Mouse (Mus musculus) embryonic fibroblast, embryonic 13.5 days (primary cell): ENCODE data around the gene Armh1. TPM values are rescaled to one million over a fixed set of nuclear protein-coding genes. Genes with fewer than 3 reads are reported as not detected.
A peak's percentile ranks its signal among the peaks of the same experiment; 100 is the strongest.
"Not testable (repeated sequence)": the region's sequence is repeated elsewhere in the genome, so short reads cannot be mapped to it uniquely, and the experiment has no call there.

ENCODE experiments used
- H3K27ac ChIP-seq: 2 replicates; pipeline ENCODE4 v1.5.1; 2012; ENCODE audit warnings: low read length, control low read depth, inconsistent platforms; ENCODE audit not compliant: insufficient read depth
- H3K4me1 ChIP-seq: 2 replicates; pipeline ENCODE4 v1.6.1; 2011; ENCODE audit warnings: low read length; ENCODE audit not compliant: control insufficient read depth, insufficient read depth
- H3K4me3 ChIP-seq: 2 replicates; pipeline ENCODE4 v1.5.1; 2011; ENCODE audit warnings: mild to moderate bottlenecking, control low read depth, low read length; ENCODE audit not compliant: insufficient read depth
- CTCF ChIP-seq: IDR thresholded peaks from 2 replicates; pipeline ENCODE4 v1.5.1; 2011; ENCODE audit warnings: mild to moderate bottlenecking, control low read depth, low read length, moderate library complexity, borderline replicate concordance; ENCODE audit not compliant: insufficient read depth
- POLR2A ChIP-seq: IDR thresholded peaks from 2 replicates; pipeline ENCODE4 v1.6.1; 2011; ENCODE audit warnings: low read depth, mild to moderate bottlenecking, control low read depth, low read length, moderate library complexity
- polyA plus RNA-seq: library from polyadenylated mRNA; stranded (reverse); fragments of >200 nt; gene quantifications from 2 replicates; pipeline ENCODE4 v1.2.4, GENCODE M21; 2011; ENCODE audit warnings: low read depth; ENCODE audit not compliant: missing spikeins, insufficient read length

Armh1 gene
- polyA plus RNA-seq, 1 experiment = not detected

DNA sequence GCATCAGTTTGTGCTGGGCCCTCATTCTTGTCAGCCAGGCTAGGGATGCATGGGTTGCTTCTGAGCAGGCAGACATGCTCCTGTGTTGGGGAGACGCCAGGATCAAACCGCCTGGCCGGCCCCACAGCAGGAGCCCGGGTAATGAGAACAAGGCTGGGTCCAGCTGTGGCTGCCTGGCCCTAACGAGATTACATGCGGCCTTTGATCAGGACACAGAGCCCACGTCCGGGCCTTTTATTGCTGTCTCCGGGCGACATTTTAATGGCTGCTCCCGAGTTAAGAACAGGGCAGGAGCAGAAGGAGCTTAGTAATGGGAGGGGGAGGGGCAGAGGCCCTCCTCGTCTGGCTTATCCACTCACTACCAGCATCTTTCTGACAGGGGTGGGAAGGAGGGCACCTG is 20.5 kb upstream of the Armh1 start:
- Histone ChIP-seq H3K4me3 (no peak overlapping the region), H3K27ac (no peak overlapping the region), H3K4me1 (no peaks in the 10 kb centered on the region; the same call in 1 of the 2 replicates)
- TF ChIP-seq POLR2A (no peak), CTCF (no peak)

DNA sequence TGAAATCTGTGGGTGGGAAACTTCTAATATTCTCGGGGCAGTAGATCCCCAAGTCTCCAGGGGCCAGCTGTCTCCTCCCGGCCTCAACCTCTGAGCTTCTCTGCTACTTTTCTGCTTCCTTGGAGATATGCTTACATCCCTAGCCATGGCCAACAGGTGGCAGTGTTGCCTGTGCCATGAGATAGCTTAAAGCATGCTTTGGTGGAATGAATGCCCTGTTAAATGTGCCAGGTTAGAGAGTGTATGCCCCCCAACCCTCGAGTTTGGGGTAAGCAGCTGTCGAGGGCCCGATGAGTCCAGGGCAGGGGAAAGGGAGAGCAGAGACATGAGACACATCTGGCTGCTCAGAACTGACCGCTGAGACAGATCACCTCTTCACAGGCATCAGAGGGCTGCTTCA is 18.4 kb upstream of the Armh1 start:
- Histone ChIP-seq H3K27ac (no peak overlapping the region), H3K4me1 (no peaks in the 10 kb centered on the region)
- TF ChIP-seq CTCF = peak; percentile 91; the same call in 1 of the 2 replicates
- no peak for TF ChIP-seq POLR2A

DNA sequence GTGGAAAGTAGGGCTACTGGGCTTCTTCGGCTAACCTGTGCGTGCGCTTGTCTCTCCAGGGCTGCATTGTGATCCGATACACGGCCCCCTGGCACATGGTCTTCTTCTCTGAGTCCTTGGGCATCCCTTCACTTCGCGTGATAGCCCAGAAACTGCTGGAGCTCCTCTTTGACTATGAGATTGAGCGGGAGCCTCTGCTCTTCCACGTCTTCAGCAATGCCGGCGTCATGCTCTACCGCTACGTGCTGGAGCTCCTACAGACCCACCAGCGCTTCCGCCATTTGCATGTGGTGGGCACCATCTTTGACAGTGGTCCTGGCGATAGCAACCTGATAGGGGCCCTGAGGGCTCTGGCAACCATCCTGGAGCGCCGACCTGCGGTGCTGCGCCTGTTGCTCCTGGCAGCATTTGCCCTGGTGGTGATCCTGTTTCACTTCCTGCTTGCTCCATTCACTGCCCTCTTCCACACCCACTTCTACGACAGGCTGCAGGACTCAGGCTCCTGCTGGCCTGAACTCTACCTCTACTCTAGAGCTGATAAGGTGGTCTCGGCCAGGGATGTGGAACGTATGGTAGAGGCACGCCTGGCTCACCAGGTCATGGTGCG is 16.0 kb upstream of the Armh1 start:
- H3K4me1 ChIP-seq = no peaks in the 10 kb centered on the region
- no peak overlapping the region for H3K4me3 ChIP-seq
- H3K27ac ChIP-seq = no peak overlapping the region
- TF ChIP-seq POLR2A (no peak), CTCF (no peak)

More for the DNA sequence above, 18.4 kb upstream of the Armh1 start:
- H3K4me3 ChIP-seq = no peak overlapping the region

DNA sequence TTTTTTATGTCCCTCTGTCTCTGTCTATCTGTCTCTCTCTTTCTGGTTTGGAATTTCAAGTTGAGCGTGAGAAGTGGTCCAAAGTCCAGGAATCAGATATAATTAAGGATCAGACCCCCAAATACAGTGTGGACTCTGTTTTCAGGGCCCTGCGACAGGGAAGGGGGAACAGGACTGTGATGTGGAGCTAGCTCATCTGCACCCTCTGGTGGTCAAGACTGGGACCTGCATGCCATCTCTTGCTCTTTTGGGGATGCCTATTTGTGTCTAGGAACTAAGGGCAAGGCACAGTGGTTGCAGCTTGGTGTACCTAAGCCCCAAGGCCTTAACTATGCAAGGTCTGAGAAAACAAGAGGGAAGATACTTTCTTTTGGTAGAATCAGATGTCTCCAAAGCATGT is 15.4 kb upstream of the Armh1 start:
- no peak for TF ChIP-seq POLR2A
- TF ChIP-seq CTCF = peak; percentile 95
- Histone ChIP-seq H3K4me1 (no peaks in the 10 kb centered on the region), H3K4me3 (no peak overlapping the region), H3K27ac (no peak overlapping the region)

DNA sequence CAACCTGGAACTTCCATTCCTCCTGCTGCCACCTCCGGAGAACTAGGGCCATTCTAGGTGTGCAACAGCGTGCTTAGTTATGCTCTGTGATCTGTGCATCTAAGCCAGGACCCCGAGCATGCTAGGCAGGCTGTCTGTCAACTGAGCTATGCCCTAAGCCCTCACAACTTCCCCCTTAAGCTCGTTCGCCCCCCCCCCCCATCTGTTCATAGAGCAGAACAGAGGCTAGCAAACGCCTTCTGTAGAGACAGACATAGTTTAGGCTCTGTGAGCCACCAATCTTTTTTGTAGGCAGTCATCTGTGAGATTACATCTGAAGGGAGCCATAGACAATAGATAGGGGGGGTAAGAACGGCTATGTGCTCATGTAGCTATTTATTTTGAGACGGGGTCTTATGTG is 11.1 kb upstream of the Armh1 start:
- Histone ChIP-seq H3K27ac (no peak overlapping the region), H3K4me3 (no peak overlapping the region), H3K4me1 (no peaks in the 10 kb centered on the region)
- TF ChIP-seq POLR2A = no peak
- no peak for TF ChIP-seq CTCF

DNA sequence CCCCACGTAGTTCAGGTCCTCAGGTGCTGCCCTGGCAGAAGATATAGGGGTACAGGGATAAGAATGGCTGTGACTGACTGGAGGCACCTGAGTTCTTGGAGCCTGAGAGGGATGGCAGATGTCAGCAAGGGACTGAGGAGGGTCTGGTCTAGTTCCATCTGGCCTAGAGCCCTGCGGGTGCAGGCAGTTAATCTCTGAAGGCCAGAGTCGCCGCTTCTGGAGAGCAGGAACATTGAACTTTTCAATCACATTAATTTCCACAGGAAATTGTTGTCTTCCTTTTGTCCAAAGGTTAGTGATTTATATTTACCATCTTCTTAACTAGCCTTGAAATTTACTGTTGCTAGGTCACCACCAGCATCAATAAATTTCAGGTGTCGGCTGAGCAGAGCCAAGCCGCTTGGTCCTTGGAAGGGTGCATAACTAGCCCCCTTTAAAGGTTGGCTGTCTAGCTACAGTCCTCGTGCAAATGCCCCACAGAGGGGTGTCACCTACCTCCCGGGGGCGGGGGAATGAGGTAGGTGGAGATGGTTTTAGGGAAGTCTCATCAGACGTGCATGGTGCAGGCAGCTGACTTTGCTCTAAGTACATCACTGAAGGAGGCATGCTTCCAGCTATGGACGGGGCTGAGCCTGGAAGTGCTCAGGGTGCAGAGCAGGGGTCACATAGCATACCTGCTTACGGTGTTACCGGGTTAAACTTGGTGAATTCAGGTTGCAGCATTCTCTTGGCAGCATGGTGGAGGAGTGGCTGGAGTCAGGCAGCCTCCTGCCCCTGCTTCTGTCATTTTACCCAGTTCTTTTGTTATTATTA is 10.4 kb upstream of the Armh1 start:
- TF ChIP-seq POLR2A (no peak), CTCF (no peak)
- no peaks in the 10 kb centered on the region for H3K4me1 ChIP-seq
- H3K4me3 ChIP-seq = no peak overlapping the region
- H3K27ac ChIP-seq = no peak overlapping the region

DNA sequence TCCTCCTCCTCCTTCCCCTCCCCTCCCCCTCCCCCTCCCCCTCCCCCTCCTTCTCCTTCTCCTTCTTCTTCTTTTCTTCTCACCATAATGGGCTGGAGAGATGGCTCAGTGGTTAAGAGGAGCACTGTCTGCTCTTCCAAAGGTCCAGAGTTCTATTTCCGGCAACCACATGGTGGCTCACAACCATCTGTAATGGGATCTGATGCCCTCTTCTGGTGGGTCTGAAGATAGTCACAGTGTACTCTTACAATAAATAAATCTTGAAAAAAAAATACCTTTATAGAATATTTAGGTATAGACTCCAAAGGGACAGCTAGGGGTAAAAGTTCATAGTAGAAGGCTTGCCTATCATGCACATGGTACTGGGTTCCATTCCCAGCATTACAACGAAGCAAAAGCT is 9.3 kb upstream of the Armh1 start:
- no peak overlapping the region for H3K4me3 ChIP-seq
- H3K27ac ChIP-seq = no peak overlapping the region
- no peaks in the 10 kb centered on the region for H3K4me1 ChIP-seq
- TF ChIP-seq POLR2A (no peak), CTCF (no peak)

DNA sequence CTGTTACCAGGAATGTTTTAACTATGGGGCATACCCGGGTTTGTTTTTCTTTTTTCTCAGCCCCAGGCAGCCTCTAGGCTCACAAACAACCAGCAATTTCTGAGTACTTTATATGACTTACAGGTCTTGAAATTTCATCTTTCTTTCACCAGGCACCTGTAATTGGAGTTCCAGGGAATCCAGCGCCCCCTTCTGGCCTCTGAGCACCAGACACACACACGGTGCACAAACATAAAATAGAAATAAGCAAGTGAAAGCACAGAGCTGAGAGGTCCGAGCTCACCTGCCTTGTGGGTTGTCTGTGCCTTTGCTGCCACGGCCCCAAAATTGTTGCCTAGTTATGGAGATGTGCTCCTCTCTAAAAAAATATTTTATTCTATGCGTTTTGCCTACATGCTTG is 8.0 kb upstream of the Armh1 start:
- not testable (repeated sequence) for H3K27ac ChIP-seq, H3K4me3 ChIP-seq, H3K4me1 ChIP-seq

DNA sequence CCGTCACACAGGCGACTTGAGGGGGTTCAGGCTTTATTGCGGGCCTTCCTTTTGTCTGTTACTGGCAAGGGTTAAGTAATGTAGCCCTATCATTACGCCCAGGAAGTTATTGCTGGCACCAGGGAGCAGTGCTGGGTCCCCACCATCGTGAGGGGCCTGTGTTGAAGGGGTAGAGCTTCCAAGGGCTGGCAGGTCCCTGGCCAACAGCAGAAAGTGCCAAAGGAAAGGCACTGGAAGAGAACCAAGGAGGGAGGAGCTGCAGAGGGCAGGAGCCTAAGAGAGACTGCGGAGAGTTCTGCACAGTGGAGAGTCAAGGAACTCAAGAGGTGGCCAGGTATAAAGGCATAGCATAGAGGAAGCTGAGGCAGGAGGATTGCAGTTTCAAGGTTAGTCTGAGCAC is 2.7 kb upstream of the Armh1 start:
- TF ChIP-seq POLR2A = no peak
- Histone ChIP-seq H3K4me3 (no peak overlapping the region), H3K27ac (no peak overlapping the region), H3K4me1 (0 out of 2 replicates have a peak, but pooled peaks cover 4% of the 10 kb centered on the region)

DNA sequence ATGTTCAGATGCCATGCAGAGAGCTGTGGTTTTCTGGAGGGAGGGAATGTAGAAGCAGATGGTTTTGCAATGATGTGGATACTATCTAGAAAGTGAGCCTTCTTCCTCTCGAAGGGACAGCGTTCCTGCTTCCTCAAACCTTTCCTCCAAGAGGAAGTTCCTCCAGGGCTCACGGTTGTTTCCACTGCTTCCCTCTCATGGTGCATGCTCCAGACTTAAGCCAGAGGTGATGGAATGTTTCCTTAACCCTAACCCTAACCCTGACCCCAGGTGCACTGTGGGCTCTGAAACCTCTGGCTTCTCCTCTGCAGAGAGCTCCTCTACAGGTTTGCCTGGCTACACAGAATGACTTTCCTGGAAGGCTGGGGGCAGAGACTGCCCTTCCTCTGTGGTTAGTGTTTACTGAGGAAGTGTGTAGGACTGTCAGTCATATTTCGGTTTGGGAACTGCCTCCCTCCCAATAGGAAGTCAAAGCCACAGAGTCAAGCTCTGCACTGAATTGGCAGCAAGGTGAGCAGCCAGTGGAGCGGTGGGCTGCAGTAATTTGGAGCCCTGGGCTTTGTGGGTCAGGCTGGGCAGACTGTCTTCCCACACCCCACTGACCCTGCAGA is 2.2 kb upstream of the Armh1 start:
- Histone ChIP-seq H3K27ac (no peak overlapping the region), H3K4me1 (0 out of 2 replicates have a peak, but pooled peaks cover 4% of the 10 kb centered on the region), H3K4me3 (no peak overlapping the region)
- TF ChIP-seq CTCF (no peak), POLR2A (no peak)
